25 mouse cellular contexts compared by ENCODE assay signal in genomic region chr9:68225694-68226093, GRCm38 (mm10).
DNase-seq lines count a peak whose midpoint lies in the region; ATAC-seq and TF ChIP-seq lines count a peak whose summit lies in the region.
"Had no signal": no experiment of that assay in that cellular context is flagged by ENCODE, and none has a peak within 500 bp of the region (broad histone marks: within the 10 kb centered on the region; RNA-seq: fewer than 3 reads in every experiment).

No protein-coding gene starts in this region.

- WGBS in heart, embryonic 10.5 days = 83% methylated on average over 6 of the region's 6 CpGs
- 86% methylated on average over 6 of the region's 6 CpGs for WGBS in heart, embryonic 11.5 days (ENCODE audit: insufficient replicate concordance)
- WGBS in lung, postnatal 0 days = 71% methylated on average over 6 of the region's 6 CpGs

- H3K9me3 ChIP-seq in heart, embryonic 10.5 days = no peaks in the 10 kb centered on the region
- H3K9me3 ChIP-seq in heart, embryonic 11.5 days (replicated peaks; ENCODE audit: control insufficient read depth, low read length) = no peaks in the 10 kb centered on the region
- H3K9me3 ChIP-seq in lung, postnatal 0 days (ENCODE audit: low read length) = no peaks in the 10 kb centered on the region
- H3K9me3 ChIP-seq: forebrain, embryonic 10.5 days; forebrain, embryonic 13.5 days; heart, embryonic 13.5 days; hindbrain, embryonic 12.5 days; intestine, embryonic 15.5 days had no signal

- H3K36me3 ChIP-seq in heart, embryonic 10.5 days = no peaks in the 10 kb centered on the region
- no peaks in the 10 kb centered on the region for H3K36me3 ChIP-seq in heart, embryonic 11.5 days (ENCODE audit: control insufficient read depth, insufficient read depth, low read length)
- H3K36me3 ChIP-seq in lung, postnatal 0 days (ENCODE audit: insufficient read depth, low read length) = no peaks in the 10 kb centered on the region
- H3K36me3 ChIP-seq: forebrain, embryonic 10.5 days; G1E; heart, embryonic 13.5 days; hindbrain, embryonic 12.5 days; intestine, embryonic 15.5 days had no signal

- no peak overlapping the region for H3K4me2 ChIP-seq in heart, embryonic 11.5 days
- no peak overlapping the region for H3K4me2 ChIP-seq in lung, postnatal 0 days (replicated peaks; ENCODE audit: low read depth, low read length)
- H3K4me2 ChIP-seq: forebrain, embryonic 13.5 days; heart, embryonic 13.5 days; hindbrain, embryonic 12.5 days; intestine, embryonic 15.5 days had no signal

- no peaks in the 10 kb centered on the region for H3K4me1 ChIP-seq in heart, embryonic 10.5 days
- H3K4me1 ChIP-seq in heart, embryonic 11.5 days (ENCODE audit: control insufficient read depth, insufficient read depth, low read length) = peaks cover 3% of the 10 kb centered on the region
- no peaks in the 10 kb centered on the region for H3K4me1 ChIP-seq in lung, postnatal 0 days (ENCODE audit: insufficient read depth, low read depth, low read length)
- H3K4me1 ChIP-seq: forebrain, embryonic 10.5 days; forebrain, embryonic 13.5 days; heart, embryonic 13.5 days; hindbrain, embryonic 12.5 days; intestine, embryonic 15.5 days had no signal

- TF ChIP-seq CTCF in lung, postnatal 0 days (IDR thresholded peaks at IDR 0.05) = no peak

- H3K9ac ChIP-seq in heart, embryonic 11.5 days (ENCODE audit: low read depth, low read length) = no peak overlapping the region
- no peak overlapping the region for H3K9ac ChIP-seq in lung, postnatal 0 days (replicated peaks; ENCODE audit: low read depth)
- H3K9ac ChIP-seq: forebrain, embryonic 13.5 days; heart, embryonic 13.5 days; hindbrain, embryonic 12.5 days; intestine, embryonic 15.5 days had no signal

- DNase-seq in heart, adult 18-20 months = peak; percentile 4 to 5
- no peak for DNase-seq in heart, embryonic 10.5 days (ENCODE audit: low spot score)
- peak; percentile 13 for DNase-seq in heart, postnatal 4 days
- peak; percentile 49 for DNase-seq in lung, postnatal 0 days (ENCODE audit: low spot score)
- no peak for DNase-seq in lung, postnatal 10 days
- DNase-seq in lung, postnatal 4 days = peak; percentile 5 to 25
- DNase-seq: adrenal gland, postnatal 10 days; adrenal gland, postnatal 36 days; B cell, adult 2 months; cerebellum, adult 18-20 months; cerebellum, adult 9-10 months; cerebellum, postnatal 14 days; gastrocnemius, postnatal 10 days; gastrocnemius, postnatal 36 days had no signal

- no peak overlapping the region for H3K4me3 ChIP-seq in heart, embryonic 10.5 days
- no peak overlapping the region for H3K4me3 ChIP-seq in heart, embryonic 11.5 days (ENCODE audit: low read depth, low read length)
- H3K4me3 ChIP-seq in lung, postnatal 0 days (ENCODE audit: low read depth, low read length) = no peak overlapping the region
- H3K4me3 ChIP-seq: forebrain, embryonic 10.5 days; forebrain, embryonic 13.5 days; heart, embryonic 13.5 days; hindbrain, embryonic 12.5 days; intestine, embryonic 15.5 days had no signal

- no peak overlapping the region for H3K27ac ChIP-seq in heart, embryonic 10.5 days
- H3K27ac ChIP-seq in heart, embryonic 11.5 days (ENCODE audit: low read depth, low read length) = no peak overlapping the region
- no peak overlapping the region for H3K27ac ChIP-seq in lung, postnatal 0 days (ENCODE audit: low read length)
- H3K27ac ChIP-seq: forebrain, embryonic 10.5 days; forebrain, embryonic 13.5 days; heart, embryonic 13.5 days; hindbrain, embryonic 12.5 days; intestine, embryonic 15.5 days had no signal

- TF ChIP-seq EP300 in lung, postnatal 0 days (IDR thresholded peaks at IDR 0.05) = no peak

- H3K27me3 ChIP-seq in heart, embryonic 10.5 days (ENCODE audit: insufficient read depth, poor library complexity, severe bottlenecking) = no peaks in the 10 kb centered on the region
- H3K27me3 ChIP-seq in heart, embryonic 11.5 days (ENCODE audit: control insufficient read depth, insufficient read depth, low read length) = no peaks in the 10 kb centered on the region
- no peaks in the 10 kb centered on the region for H3K27me3 ChIP-seq in lung, postnatal 0 days (replicated peaks; ENCODE audit: insufficient read depth, low read length)
- H3K27me3 ChIP-seq: CH12.LX; forebrain, embryonic 13.5 days; heart, embryonic 13.5 days; hindbrain, embryonic 12.5 days; intestine, embryonic 15.5 days had no signal

- ATAC-seq in heart, embryonic 11.5 days (replicated peaks; ENCODE audit: insufficient number of reproducible peaks, low FRiP score, low TSS enrichment) = no peak
- ATAC-seq in lung, postnatal 0 days = peak; percentile 70
- ATAC-seq: forebrain, embryonic 13.5 days; forebrain, embryonic 16.5 days; hindbrain, embryonic 16.5 days; intestine, embryonic 15.5 days; Patski had no signal

Comparison
In these comparisons a context has a peak if more than half of its experiments do, and no peak if none do; other contexts are left out.
1. DNase-seq: peak in heart, adult 18-20 months (2 of 2), heart, postnatal 4 days (single experiment), lung, postnatal 0 days (single experiment) and lung, postnatal 4 days (2 of 2); none in heart, embryonic 10.5 days (single experiment) and lung, postnatal 10 days (single experiment).